Mouse (Mus musculus) left cerebral cortex, postnatal 36 days (tissue): ENCODE measurements around the gene Plcl2. TPM values are rescaled to one million over a fixed set of nuclear protein-coding genes. Genes with fewer than 3 reads are reported as not detected.
"Not testable (repeated sequence)": the region's sequence is repeated elsewhere in the genome, so short reads cannot be mapped to it uniquely, and the experiment has no call there.

Experiments used
- DNase-seq, 2 experiments: peaks; one replicate each; pipeline ENCODE4 v3.0.0; 2021 to 2022; ENCODE audit warnings: low spot score in 2 of 2, mixed read lengths in 1 of 2
- intact Hi-C: fragments of 180-260 bp; cut with DNase I; formaldehyde crosslinking; loops from one replicate; pipeline ENCODE4 v1.15.1; 2025
- total RNA-seq, 2 experiments: library from RNA; stranded (reverse); gene quantifications; 2 replicates each; pipeline ENCODE4 v1.2.3; 2021

Plcl2 gene
- total RNA-seq, 2 experiments from 2014 or later, result 84.0 to 89.2 TPM

DNA sequence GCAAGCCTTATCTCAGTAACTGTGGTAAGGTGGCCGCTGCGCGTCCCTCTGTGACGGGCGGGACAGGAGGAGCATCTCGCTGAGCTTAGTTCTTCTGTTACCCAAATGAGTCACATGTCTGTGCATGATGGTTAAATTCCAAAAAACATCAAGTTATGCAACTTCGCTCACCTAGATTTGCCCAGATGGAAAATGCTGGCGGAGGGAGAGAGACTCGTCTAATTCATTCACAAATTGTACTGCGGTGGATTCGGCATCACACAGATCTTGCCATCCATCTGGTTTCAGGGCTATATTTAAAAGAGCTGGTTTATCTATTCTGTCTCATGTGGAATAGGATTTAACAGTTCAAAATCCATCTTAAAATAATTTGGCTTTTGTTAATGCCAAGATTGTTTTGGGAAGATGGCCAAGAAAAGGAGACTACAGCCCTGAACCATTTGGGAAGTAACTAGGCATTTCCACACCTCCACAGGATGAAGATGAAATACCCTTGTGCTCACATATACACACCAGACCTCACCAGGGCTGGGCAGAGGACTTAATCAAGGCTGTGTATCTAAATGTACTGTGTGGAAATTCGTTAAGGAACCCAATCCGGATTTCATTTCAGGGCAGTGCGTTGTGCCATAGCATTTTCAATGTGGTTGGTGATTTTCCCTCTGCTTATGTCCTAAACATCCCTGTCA, 141.5 kb downstream of the Plcl2 start:
- intact Hi-C loops, result loop anchor here (1.0 kb wide), 1 partner anchor 113 kb away; no protein-coding TSS in a partner anchor
- DNase-seq, result peak; percentile 74

GRCm38 (mm10) chr17:50654741-50655415, 145.7 kb downstream of the Plcl2 start:
- DNase-seq, result no peak
- intact Hi-C loops, result no loop called here

GRCm38 (mm10) chr17:50655416-50655776, 146.2 kb downstream of the Plcl2 start:
- no peak for DNase-seq
- intact Hi-C loops, result no loop called here

DNA sequence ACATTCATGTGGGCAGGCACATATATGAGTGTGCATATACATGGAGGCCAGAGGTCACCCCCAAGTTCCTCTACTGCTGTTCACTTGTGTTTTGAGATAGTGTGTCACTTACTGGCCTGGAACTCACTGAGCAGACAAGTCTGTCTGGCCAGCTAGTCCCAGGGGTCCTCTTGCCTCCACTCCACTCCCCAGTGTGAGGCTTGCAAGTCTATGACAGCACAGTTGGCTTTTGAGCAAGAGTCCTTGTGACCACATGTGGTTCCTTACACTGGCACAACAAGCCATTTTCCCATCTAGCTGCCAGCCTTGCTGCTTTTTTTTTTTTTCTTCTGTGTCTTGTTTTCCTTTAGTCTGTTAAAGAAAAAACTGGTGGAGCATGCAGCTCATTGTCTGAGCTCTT, 148.1 kb downstream of the Plcl2 start:
- intact Hi-C loops, result no loop called here
- DNase-seq, result no peak

- intact Hi-C loops, result no loop called here
- no peak for DNase-seq
Measured at GRCm38 (mm10) chr17:50658901-50659300, 149.7 kb downstream of the Plcl2 start.

- intact Hi-C loops, result no loop called here
Measured at GRCm38 (mm10) chr17:50667596-50667995, 158.4 kb downstream of the Plcl2 start.

GRCm38 (mm10) chr17:50668681-50669208, 159.5 kb downstream of the Plcl2 start:
- intact Hi-C loops, result no loop called here
- no peak for DNase-seq

More at GRCm38 (mm10) chr17:50667596-50667995, 158.4 kb downstream of the Plcl2 start:
- DNase-seq, result no peak

DNA sequence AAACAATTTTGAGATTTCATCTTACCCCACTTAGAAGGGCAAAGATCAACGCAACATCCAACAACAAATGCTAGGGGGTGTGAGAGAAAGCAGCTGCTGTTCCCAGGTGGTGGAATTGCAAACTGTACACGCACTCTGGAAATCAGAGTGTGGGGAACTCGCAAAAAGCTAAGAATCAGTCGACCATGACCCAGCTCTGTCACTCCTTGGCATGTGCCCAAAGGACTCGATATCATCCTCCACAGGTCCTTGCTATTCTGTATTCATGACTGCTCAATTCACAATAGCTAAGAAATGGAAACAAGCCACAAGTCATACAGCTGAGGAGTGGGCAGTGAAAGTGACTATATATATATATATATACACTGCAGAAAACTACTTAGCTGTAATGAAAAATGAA, 162.2 kb downstream of the Plcl2 start:
- intact Hi-C loops, result no loop called here

DNA sequence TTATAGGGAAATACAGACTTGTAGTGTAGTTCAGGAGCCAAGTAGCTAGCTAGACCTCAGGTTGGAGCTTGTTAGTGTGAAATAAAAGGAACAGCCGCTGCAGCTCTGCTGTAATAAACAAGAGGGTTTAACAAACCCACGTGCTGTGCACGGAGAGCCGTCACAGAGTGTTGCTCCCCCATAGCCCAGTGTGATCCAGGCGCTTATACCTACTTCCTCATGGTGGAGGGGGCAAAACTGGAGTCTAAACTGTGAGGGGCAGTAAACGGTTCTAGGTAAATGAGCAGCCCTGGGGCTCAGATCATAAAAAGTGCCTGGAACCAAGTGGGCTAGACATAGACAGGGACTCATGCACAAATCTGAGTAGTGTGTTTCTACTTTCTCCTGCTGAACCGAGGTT, 165.4 kb downstream of the Plcl2 start:
- intact Hi-C loops, result no loop called here
- DNase-seq, result no peak

More for the DNA sequence above, 162.2 kb downstream of the Plcl2 start:
- no peak for DNase-seq

DNA sequence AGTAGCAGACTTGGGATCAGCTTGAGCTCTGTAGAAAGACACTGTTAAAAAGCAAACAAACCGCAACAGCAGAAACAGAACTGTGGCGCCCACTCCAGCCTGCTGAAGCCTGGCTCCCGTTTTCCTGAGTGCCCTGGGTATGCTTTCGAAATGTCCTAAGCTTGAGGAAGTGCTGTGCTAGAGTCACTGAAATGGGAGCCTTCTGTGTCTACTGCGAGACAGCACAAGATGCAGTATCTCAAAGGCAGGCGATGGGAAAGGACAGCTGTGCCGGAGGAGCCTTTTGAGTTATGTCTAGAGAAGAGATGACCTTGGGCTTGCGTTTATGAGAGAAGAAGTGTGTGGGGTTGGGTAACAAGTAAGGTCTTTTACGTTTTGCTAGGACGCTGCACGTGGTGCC, 166.0 kb downstream of the Plcl2 start:
- intact Hi-C loops, result no loop called here
- no peak for DNase-seq

- DNase-seq, result peak in 1 of 2 experiments; percentile 2
- intact Hi-C loops, result no loop called here
Measured at GRCm38 (mm10) chr17:50677334-50677733, 168.1 kb downstream of the Plcl2 start.

DNA sequence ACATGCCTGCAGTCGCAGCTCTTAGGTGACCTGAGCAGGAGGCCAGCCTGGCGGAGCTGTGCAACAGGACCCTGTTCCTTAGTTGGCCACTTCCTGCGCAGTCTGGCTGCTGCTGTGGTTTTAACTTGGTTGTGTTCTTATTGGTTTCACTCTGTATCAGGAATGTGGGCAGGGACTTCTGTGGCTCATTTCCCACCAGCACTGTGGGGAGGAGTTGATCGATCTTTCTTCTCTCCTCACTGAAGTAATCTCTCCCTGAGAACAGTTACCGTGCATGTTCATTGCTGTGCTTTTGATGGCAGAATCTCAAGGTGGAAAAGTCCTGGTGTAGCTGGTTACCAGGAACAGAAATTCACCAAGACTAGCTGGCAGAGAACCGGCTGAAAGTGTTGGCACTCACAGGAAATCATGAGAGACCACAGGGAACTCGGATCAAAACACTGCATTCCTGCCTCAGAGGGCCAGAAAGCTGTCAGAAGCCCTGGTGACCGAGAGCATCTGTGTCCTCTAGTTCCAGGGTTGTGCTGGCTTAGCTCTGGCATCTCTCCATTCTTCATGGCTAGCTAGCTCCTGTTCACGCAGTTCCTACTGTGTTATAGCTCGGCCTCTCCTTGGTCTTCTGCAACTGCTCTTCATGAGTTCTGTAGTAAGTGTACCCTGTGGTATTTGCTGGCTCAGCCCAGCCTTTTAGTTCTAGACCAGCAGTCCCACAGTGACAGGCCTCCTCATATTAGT, 168.9 kb downstream of the Plcl2 start:
- intact Hi-C loops, result no loop called here
- DNase-seq, result peak in 1 of 2 experiments; percentile 12

DNA sequence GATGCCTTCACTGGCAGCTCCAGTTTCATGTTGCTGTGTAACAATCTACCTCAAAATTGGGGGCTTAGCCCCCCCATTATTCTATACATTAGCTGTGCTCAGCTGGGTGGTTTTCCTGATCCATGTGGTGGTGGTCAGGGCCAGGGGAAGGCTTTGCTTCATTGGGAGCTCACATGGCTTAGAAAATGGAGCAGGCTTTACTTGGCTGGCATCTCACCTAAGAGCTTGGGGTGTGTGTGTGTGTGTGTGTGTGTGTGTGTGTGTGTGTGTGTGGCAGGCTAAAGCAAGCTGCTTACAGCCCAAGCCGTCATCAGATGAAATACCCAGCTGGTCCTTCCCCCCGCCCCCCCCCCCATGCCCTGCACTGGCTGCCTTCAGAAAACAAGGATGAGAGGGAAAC, 169.5 kb downstream of the Plcl2 start:
- intact Hi-C loops, result no loop called here
- DNase-seq, result peak in 1 of 2 experiments; percentile 5

DNA sequence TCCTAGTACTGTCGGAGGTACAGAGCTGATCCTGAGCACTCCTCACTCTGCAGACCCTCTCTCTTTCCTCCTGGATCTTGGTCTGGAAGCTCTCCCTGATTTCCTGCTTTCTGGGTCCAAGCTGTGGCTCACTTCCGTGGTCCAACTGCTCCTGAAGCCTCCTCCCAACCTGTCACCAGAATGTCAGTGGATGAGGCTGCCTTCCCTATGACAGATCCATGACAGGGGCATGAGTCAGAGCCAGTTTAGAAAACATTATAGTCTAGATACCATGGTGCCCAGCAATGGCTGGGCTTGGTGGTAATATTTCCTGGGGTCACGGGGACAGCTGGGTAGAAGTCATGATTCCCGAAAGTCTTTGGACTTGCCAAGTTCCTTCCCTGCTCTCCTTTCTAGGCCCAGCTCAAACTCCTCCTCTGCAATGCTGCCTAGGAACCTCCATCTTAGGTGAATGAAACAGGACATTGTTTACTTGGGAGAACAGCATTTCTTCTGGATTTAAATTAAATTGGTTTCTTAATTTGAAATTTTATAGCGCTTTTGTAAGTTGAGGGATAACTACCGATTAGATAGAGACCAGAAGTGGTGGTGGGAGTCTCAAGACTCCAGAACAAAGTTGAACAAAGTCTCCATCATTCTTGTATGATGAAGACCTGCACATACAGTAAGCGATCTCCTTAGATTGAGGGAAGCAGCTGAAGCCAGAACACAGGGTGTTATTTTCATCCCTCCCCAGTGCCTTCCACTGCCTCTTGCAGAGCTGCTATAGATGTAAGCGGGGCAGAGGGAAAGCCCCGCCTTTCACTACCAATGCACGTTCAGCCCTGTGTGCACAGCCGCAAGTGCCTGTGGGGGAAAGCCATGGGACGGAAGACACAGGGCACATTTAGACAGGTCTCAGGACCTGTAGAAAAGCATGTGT, 170.7 kb downstream of the Plcl2 start:
- DNase-seq, result peak in 1 of 2 experiments; percentile 3
- intact Hi-C loops, result no loop called here

- intact Hi-C loops, result no loop called here
- no peak for DNase-seq
Measured at GRCm38 (mm10) chr17:50682696-50683095, 173.5 kb downstream of the Plcl2 start.

GRCm38 (mm10) chr17:50684960-50685645, 175.9 kb downstream of the Plcl2 start:
- DNase-seq, result no peak
- intact Hi-C loops, result no loop called here

DNA sequence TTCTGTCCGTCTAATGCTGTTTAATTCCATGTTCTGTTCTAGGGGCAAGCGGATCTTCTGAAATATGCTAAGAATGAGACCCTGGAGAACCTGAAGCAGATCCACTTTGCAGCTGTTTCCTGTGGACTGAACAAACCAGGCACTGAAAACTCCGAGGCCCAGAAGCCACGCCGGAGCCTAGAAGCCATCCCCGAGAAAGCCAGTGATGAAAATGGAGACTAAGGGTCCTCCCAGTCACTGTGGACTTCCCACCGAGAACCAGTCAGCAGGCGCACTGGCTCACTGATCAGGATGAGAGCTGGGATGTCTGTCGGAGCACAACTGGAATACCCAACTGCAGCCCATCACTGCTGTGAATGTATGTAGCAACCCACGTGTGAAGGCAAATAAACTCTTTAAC, 178.5 kb downstream of the Plcl2 start:
- intact Hi-C loops, result no loop called here
- DNase-seq, result no peak

- intact Hi-C loops, result no loop called here
- DNase-seq, result no peak
Measured at GRCm38 (mm10) chr17:50688135-50688534, 178.9 kb downstream of the Plcl2 start.

GRCm38 (mm10) chr17:50698410-50698809, 189.2 kb downstream of the Plcl2 start:
- DNase-seq, intact Hi-C loops: not testable (repeated sequence)
